Mouse (Mus musculus) MEL (cell line): ENCODE results near the gene Sept3. TPM values are rescaled to one million over a fixed set of nuclear protein-coding genes. Genes with fewer than 3 reads are reported as not detected.

Source experiments
- DNase-seq: peaks from one replicate; pipeline ENCODE4 v3.0.0; 2011; ENCODE audit warnings: low read depth, low spot score
- H3K27ac ChIP-seq: 2 replicates; pipeline ENCODE4 v1.5.1; 2012; ENCODE audit warnings: low read depth, mild to moderate bottlenecking, control low read depth, low read length, moderate library complexity; ENCODE audit not compliant: control insufficient read depth
- H3K27me3 ChIP-seq, 2 experiments: fragments of 150-350 bp in 1 of 2; sonication (generic) in 1 of 2; 2 replicates each; pipeline ENCODE4 v1.6.1; 2012; ENCODE audit warnings: low read length in 2 of 2, mild to moderate bottlenecking in 2 of 2, improper control_type of control experiment in 1 of 2, moderate library complexity in 1 of 2; ENCODE audit not compliant: insufficient read depth in 2 of 2, control insufficient read depth in 1 of 2
- H3K36me3 ChIP-seq, 2 experiments: 2 replicates each; pipeline ENCODE4 v1.6.1; 2012 to 2014; ENCODE audit warnings: low read length in 2 of 2, improper control_type of control experiment in 1 of 2, inconsistent platforms in 1 of 2, mild to moderate bottlenecking in 1 of 2; ENCODE audit not compliant: insufficient read depth in 2 of 2, control insufficient read depth in 1 of 2
- H3K4me1 ChIP-seq, 2 experiments: fragments of 150-350 bp in 1 of 2; sonication (generic) in 1 of 2; 2 replicates each; pipeline ENCODE4 v1.6.1; 2012; ENCODE audit warnings: low read length in 2 of 2, improper control_type of control experiment in 1 of 2, mild to moderate bottlenecking in 1 of 2; ENCODE audit not compliant: insufficient read depth in 2 of 2, control insufficient read depth in 1 of 2
- H3K4me3 ChIP-seq, 2 experiments: fragments of 150-350 bp in 1 of 2; sonication (generic) in 1 of 2; 2 replicates each; pipeline ENCODE4 v1.5.1; 2012; ENCODE audit warnings: low read depth in 2 of 2, low read length in 2 of 2, mild to moderate bottlenecking in 2 of 2, moderate library complexity in 2 of 2, control low read depth in 1 of 2, improper control_type of control experiment in 1 of 2; ENCODE audit not compliant: control insufficient read depth in 1 of 2, insufficient read depth in 1 of 2
- H3K79me2 ChIP-seq: 2 replicates; pipeline ENCODE4 v1.6.1; 2012; ENCODE audit warnings: mild to moderate bottlenecking, low read length, moderate library complexity; ENCODE audit not compliant: control insufficient read depth, poor library complexity, insufficient read depth
- H3K9ac ChIP-seq: 2 replicates; pipeline ENCODE4 v1.6.1; 2012; ENCODE audit warnings: low read depth, mild to moderate bottlenecking, control low read depth, low read length, moderate library complexity; ENCODE audit not compliant: control insufficient read depth, poor library complexity, severe bottlenecking
- H3K9me3 ChIP-seq: fragments of 150-350 bp; sonication (generic); replicated peaks from 2 replicates; pipeline ENCODE4 v1.6.1; 2012; ENCODE audit warnings: mild to moderate bottlenecking, low read length, improper control_type of control experiment, moderate library complexity; ENCODE audit not compliant: insufficient read depth
- CHD1 ChIP-seq: IDR thresholded peaks from 2 replicates; pipeline ENCODE4 v1.6.1; 2012; ENCODE audit warnings: low read depth, mild to moderate bottlenecking, inconsistent platforms, low read length, improper control_type of control experiment
- CHD2 ChIP-seq: IDR thresholded peaks from 2 replicates; pipeline ENCODE4 v1.6.1; 2011; ENCODE audit warnings: low read length, improper control_type of control experiment
- ELF1 ChIP-seq: IDR thresholded peaks from 2 replicates; pipeline ENCODE4 v1.6.1; 2014; ENCODE audit warnings: low read depth, mild to moderate bottlenecking, inconsistent platforms, low read length, improper control_type of control experiment, moderate library complexity
- EP300 ChIP-seq, 2 experiments: IDR thresholded peaks; 2 replicates each; pipeline ENCODE4 v1.6.1; 2011; ENCODE audit warnings: improper control_type of control experiment in 2 of 2, low read length in 2 of 2, low read depth in 1 of 2, mild to moderate bottlenecking in 1 of 2
- ETS1 ChIP-seq: IDR thresholded peaks from 2 replicates; pipeline ENCODE4 v1.6.1; 2012; ENCODE audit warnings: low read depth, mild to moderate bottlenecking, inconsistent platforms, low read length, improper control_type of control experiment, moderate library complexity
- GABPA ChIP-seq: IDR thresholded peaks from 2 replicates; pipeline ENCODE4 v1.6.1; 2012; ENCODE audit warnings: low read depth, mild to moderate bottlenecking, inconsistent platforms, low read length, improper control_type of control experiment, moderate library complexity
- GATA1 ChIP-seq: IDR thresholded peaks from 2 replicates; pipeline ENCODE4 v1.6.1; 2011; ENCODE audit warnings: low read depth, low read length, improper control_type of control experiment
- JUND ChIP-seq: IDR thresholded peaks from 2 replicates; pipeline ENCODE4 v1.6.1; 2011; ENCODE audit warnings: low read depth, mild to moderate bottlenecking, improper control_type of control experiment, low read length
- KAT2A ChIP-seq: conservative IDR thresholded peaks from 2 replicates; pipeline ENCODE4 v1.6.1; 2012; ENCODE audit warnings: low read depth, low read length, improper control_type of control experiment, inconsistent platforms
- MAFK ChIP-seq: IDR thresholded peaks from 2 replicates; pipeline ENCODE4 v1.6.1; 2011; ENCODE audit warnings: low read depth, mild to moderate bottlenecking, low read length, improper control_type of control experiment, borderline replicate concordance
- MAX ChIP-seq: IDR thresholded peaks from 2 replicates; pipeline ENCODE4 v1.6.1; 2011; ENCODE audit warnings: low read length, improper control_type of control experiment
- MAZ ChIP-seq: IDR thresholded peaks from 2 replicates; pipeline ENCODE4 v1.6.1; 2012; ENCODE audit warnings: low read depth, mild to moderate bottlenecking, inconsistent platforms, low read length, improper control_type of control experiment
- MXI1 ChIP-seq: IDR thresholded peaks from 2 replicates; pipeline ENCODE4 v1.6.1; 2011; ENCODE audit warnings: mild to moderate bottlenecking, low read depth, low read length, improper control_type of control experiment
- NRF1 ChIP-seq: IDR thresholded peaks from 2 replicates; pipeline ENCODE4 v1.6.1; 2014; ENCODE audit warnings: low read depth, mild to moderate bottlenecking, inconsistent platforms, low read length, improper control_type of control experiment, moderate library complexity; ENCODE audit not compliant: poor library complexity, insufficient read depth, severe bottlenecking
- POLR2A ChIP-seq, 2 experiments: IDR thresholded peaks; 2 replicates each; pipeline ENCODE4 v1.6.1; 2011 to 2012; ENCODE audit warnings: low read length in 2 of 2, mild to moderate bottlenecking in 2 of 2, control low read depth in 1 of 2, improper control_type of control experiment in 1 of 2, low read depth in 1 of 2, moderate library complexity in 1 of 2; ENCODE audit not compliant: control insufficient read depth in 1 of 2, insufficient read depth in 1 of 2, poor library complexity in 1 of 2
- POLR2AphosphoS2 ChIP-seq: IDR thresholded peaks from 2 replicates; pipeline ENCODE4 v1.6.1; 2011; ENCODE audit warnings: low read length, improper control_type of control experiment
- POLR2AphosphoS5 ChIP-seq: IDR thresholded peaks from 2 replicates; pipeline ENCODE4 v1.6.1; 2012; ENCODE audit warnings: low read depth, borderline replicate concordance, mild to moderate bottlenecking, inconsistent platforms, low read length, moderate library complexity, mixed read lengths
- RAD21 ChIP-seq: IDR thresholded peaks from 2 replicates; pipeline ENCODE4 v1.6.1; 2011; ENCODE audit warnings: mild to moderate bottlenecking, low read depth, low read length, improper control_type of control experiment
- RCOR1 ChIP-seq: IDR thresholded peaks from 2 replicates; pipeline ENCODE4 v1.6.1; 2012; ENCODE audit warnings: low read depth, mild to moderate bottlenecking, inconsistent platforms, low read length, improper control_type of control experiment
- SIN3A ChIP-seq: IDR thresholded peaks from 2 replicates; pipeline ENCODE4 v1.6.1; 2012; ENCODE audit warnings: low read length, improper control_type of control experiment, inconsistent platforms
- TBP ChIP-seq: IDR thresholded peaks from 2 replicates; pipeline ENCODE4 v1.8.0; 2011; ENCODE audit warnings: low read depth, low read length, improper control_type of control experiment
- UBTF ChIP-seq: IDR thresholded peaks from 2 replicates; pipeline ENCODE4 v1.6.1; 2012; ENCODE audit warnings: low read depth, mild to moderate bottlenecking, inconsistent platforms, low read length, improper control_type of control experiment, moderate library complexity, borderline replicate concordance; ENCODE audit not compliant: insufficient read depth
- ZC3H11A ChIP-seq: IDR thresholded peaks from 2 replicates; pipeline ENCODE4 v1.6.1; 2012; ENCODE audit warnings: low read depth, mild to moderate bottlenecking, inconsistent platforms, low read length, improper control_type of control experiment
- ZKSCAN1 ChIP-seq: IDR thresholded peaks from 2 replicates; pipeline ENCODE4 v1.6.1; 2012; ENCODE audit warnings: low read depth, mild to moderate bottlenecking, inconsistent platforms, low read length, improper control_type of control experiment, moderate library complexity
- ZMIZ1 ChIP-seq: IDR thresholded peaks from 2 replicates; pipeline ENCODE4 v1.6.1; 2012; ENCODE audit warnings: low read depth, mild to moderate bottlenecking, inconsistent platforms, low read length, improper control_type of control experiment, moderate library complexity
- polyA plus RNA-seq, 2 experiments: library from polyadenylated mRNA; stranded (reverse) in 1 of 2; unstranded in 1 of 2; fragments of >175 nt in 1 of 2; fragments of >200 nt in 1 of 2; gene quantifications; 2 replicates each; pipeline versions ENCODE4 v1.2.1 to v1.2.4; 2012; ENCODE audit warnings: low replicate concordance in 2 of 2, low read depth in 1 of 2; ENCODE audit not compliant: insufficient read length in 2 of 2, insufficient read depth in 1 of 2, missing spikeins in 1 of 2
- total RNA-seq: library from RNA; depleted of rRNA; stranded (reverse); fragments of 300-350 nt; gene quantifications from 2 replicates; pipeline ENCODE4 v1.2.3, GENCODE M21; 2012

Sept3 gene
- total and polyA plus RNA-seq, 3 experiments: not detected

DNA sequence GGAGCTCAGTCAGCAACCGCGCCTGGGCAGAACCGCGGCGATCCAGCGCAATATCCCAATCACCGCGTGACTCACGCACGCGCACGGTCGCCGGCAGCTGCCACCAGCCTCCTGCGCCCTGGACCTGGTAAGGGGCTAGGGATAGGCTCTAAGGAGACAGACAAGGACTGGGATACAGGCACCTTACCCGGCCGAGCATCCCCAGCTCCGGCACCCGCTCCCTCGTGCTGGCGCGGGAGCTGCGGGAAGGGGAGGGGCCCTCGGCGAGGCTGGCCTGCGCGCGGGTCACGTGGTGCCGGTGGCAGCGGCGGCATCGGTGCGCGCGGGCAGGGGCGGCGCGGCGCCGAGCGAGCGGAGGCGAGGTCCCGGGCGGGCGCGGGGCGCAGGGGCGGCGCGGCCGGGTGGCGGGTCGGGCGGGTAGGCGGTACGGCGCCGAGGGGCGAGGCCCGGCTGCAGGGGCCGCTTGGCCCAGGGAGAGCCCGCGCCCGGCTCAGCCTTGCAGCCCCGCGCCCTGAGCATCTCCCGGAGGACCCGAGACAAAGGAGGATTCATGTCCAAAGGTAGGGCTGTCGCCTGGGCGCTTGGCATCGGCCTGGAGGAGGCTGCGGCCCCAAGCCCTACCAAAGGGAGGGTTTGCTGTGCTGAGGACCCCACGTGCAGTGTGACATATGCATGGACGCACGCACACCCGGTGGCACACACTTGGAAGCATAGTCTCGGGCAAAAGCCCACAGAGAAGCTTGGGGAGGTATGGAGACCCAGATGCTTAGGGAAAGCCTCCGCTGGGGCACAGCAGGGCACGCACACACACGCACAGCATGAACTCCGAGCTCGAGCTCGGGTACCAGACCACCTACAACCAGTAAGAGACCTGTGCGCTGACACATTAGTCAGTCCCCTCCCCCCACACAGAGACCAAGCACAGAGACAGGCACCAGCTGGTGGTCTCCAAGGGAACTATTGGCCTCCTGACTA lies 521 bp downstream of the Sept3 start:
- TF ChIP-seq CHD1: no peak
- TF ChIP-seq RAD21: no peak
- TF ChIP-seq EP300 (IDR thresholded peaks at IDR 0.05; ENCODE audit: low read depth in 1 of 2, low read length in 2 of 2): no peak
- TF ChIP-seq POLR2AphosphoS5: no peak
- no peak for TF ChIP-seq GABPA
- no peak for TF ChIP-seq JUND
- no peak for TF ChIP-seq UBTF
- TF ChIP-seq ZKSCAN1: no peak
- TF ChIP-seq RCOR1: no peak
- TF ChIP-seq MAFK: no peak
- TF ChIP-seq MXI1: no peak
- no peak for TF ChIP-seq ELF1
- no peak for TF ChIP-seq KAT2A
- TF ChIP-seq ZMIZ1: no peak
- no peak for TF ChIP-seq NRF1
- no peak for TF ChIP-seq ETS1
- no peak for TF ChIP-seq MAX
- TF ChIP-seq MAZ: no peak
- no peak for TF ChIP-seq TBP
- Histone ChIP-seq H3K36me3 (no peaks in the 10 kb centered on the region), H3K27ac (no peak overlapping the region), H3K4me1 (no peaks in the 10 kb centered on the region), H3K27me3 (no peaks in the 10 kb centered on the region), H3K4me3 (no peak overlapping the region), H3K9me3 (no peaks in the 10 kb centered on the region), H3K79me2 (no peaks in the 10 kb centered on the region), H3K9ac (no peak overlapping the region)
- no peak for DNase-seq

GRCm38 (mm10) chr15:82277591-82277990 lies 2.9 kb downstream of the Sept3 start:
- Histone ChIP-seq H3K27me3 (no peaks in the 10 kb centered on the region), H3K36me3 (no peaks in the 10 kb centered on the region), H3K9me3 (no peaks in the 10 kb centered on the region), H3K27ac (no peak overlapping the region), H3K4me1 (no peaks in the 10 kb centered on the region), H3K9ac (no peak overlapping the region), H3K79me2 (no peaks in the 10 kb centered on the region), H3K4me3 (no peak overlapping the region)
- no peak for DNase-seq
- TF ChIP-seq ELF1 (no peak), SIN3A (no peak), GATA1 (no peak), POLR2AphosphoS2 (no peak), ZC3H11A (no peak), MAFK (no peak), ZKSCAN1 (no peak), CHD2 (no peak), RAD21 (no peak), POLR2AphosphoS5 (no peak), TBP (no peak), POLR2A (IDR thresholded peaks at IDR 0.05; ENCODE audit: control insufficient read depth in 1 of 2, insufficient read depth in 1 of 2, low read depth in 1 of 2, low read length in 2 of 2, poor library complexity in 1 of 2) (no peak)
